Comparison of ENCODE assay signal across 14 mouse cellular contexts in genomic region chr2:117748892-117749291, GRCm38 (mm10).
DNase-seq lines count a peak whose midpoint lies in the region; ATAC-seq and TF ChIP-seq lines count a peak whose summit lies in the region.
"Had no signal": no experiment of that assay in that cellular context is flagged by ENCODE, and none has a peak within 500 bp of the region (broad histone marks: within the 10 kb centered on the region; RNA-seq: fewer than 3 reads in every experiment).

No protein-coding gene starts in this region.

- DNase-seq in 3134 (ENCODE audit: extremely low read depth, insufficient read length, low spot score) = peak; percentile 63
- peak; percentile 48 for DNase-seq in heart, postnatal 4 days
- DNase-seq in retina, postnatal 1 day = no peak
- no peak for DNase-seq in thymus, postnatal 10 days (ENCODE audit: low spot score in 2 of 2)
- no peak for DNase-seq in layer of hippocampus, adult 9-10 months (ENCODE audit: low spot score)
- no peak for DNase-seq in right cerebral cortex, adult 2 months (ENCODE audit: low spot score in 2 of 2)
- DNase-seq: forebrain, postnatal 0 days; kidney, postnatal 4 days; right cerebral cortex, postnatal 4 days; thymus, adult 2 months had no signal

- TF ChIP-seq CTCF in C2C12 (IDR thresholded peaks at IDR 0.05; ENCODE audit: control insufficient read depth, insufficient read depth, insufficient read length) = no peak

- no peak overlapping the region for H3ac ChIP-seq in C2C12 (ENCODE audit: control insufficient read depth, insufficient read length, low read depth)

- no peaks in the 10 kb centered on the region for H3K79me3 ChIP-seq in C2C12 (ENCODE audit: low read depth)

- H3K27me3 ChIP-seq in C2C12 (ENCODE audit: control insufficient read depth, insufficient read depth, insufficient read length) = no peaks in the 10 kb centered on the region
- H3K27me3 ChIP-seq: hindbrain, embryonic 15.5 days had no signal

- no peaks in the 10 kb centered on the region for H3K79me2 ChIP-seq in C2C12 (ENCODE audit: control insufficient read depth, insufficient read depth)

- peak; percentile 58; the same call in 1 of the 2 replicates for ATAC-seq in common myeloid progenitor, adult 5-6 weeks (replicated peaks; ENCODE audit: low read depth, poor library complexity, severe bottlenecking)
- ATAC-seq: forebrain, postnatal 0 days had no signal

- no peak overlapping the region for H3K4me3 ChIP-seq in C2C12 (ENCODE audit: insufficient read depth, poor library complexity, severe bottlenecking)
- H3K4me3 ChIP-seq: hindbrain, embryonic 15.5 days had no signal

- H3K36me3 ChIP-seq in C2C12 (ENCODE audit: control insufficient read depth, insufficient read depth) = no peaks in the 10 kb centered on the region
- H3K36me3 ChIP-seq: G1E; hindbrain, embryonic 15.5 days had no signal

TF ChIP-seq in C2C12, 6 proteins besides CTCF, POLR2A, EP300 and RAD21:
- TF ChIP-seq FOSL1 (IDR thresholded peaks at IDR 0.05; ENCODE audit: insufficient read depth, low read length, poor library complexity, severe bottlenecking) (peak; percentile 88), MAX (IDR thresholded peaks at IDR 0.05) (no peak), MYOD1 (IDR thresholded peaks at IDR 0.05; ENCODE audit: control insufficient read depth, insufficient read length, low read depth) (peak; percentile 40)

Comparison
In these comparisons a context has a peak if more than half of its experiments do, and no peak if none do; other contexts are left out.
1. DNase-seq: peak in 3134 (single experiment) and heart, postnatal 4 days (single experiment); none in retina, postnatal 1 day (single experiment), thymus, postnatal 10 days (0 of 2), layer of hippocampus, adult 9-10 months (single experiment) and right cerebral cortex, adult 2 months (0 of 2).